Comparison of ENCODE assay signal across 20 mouse cellular contexts in genomic region chr4:118236871-118237270, GRCm38 (mm10). TPM values are rescaled to one million over a fixed set of nuclear protein-coding genes. Genes with fewer than 3 reads are reported as not detected.
DNase-seq lines count a peak whose midpoint lies in the region; ATAC-seq and TF ChIP-seq lines count a peak whose summit lies in the region.
"Had no signal": no experiment of that assay in that cellular context is flagged by ENCODE, and none has a peak within 500 bp of the region (broad histone marks: within the 10 kb centered on the region; RNA-seq: fewer than 3 reads in every experiment).

No protein-coding gene starts in this region.

- no peak overlapping the region for H3K4me2 ChIP-seq in forebrain, embryonic 14.5 days (ENCODE audit: low read length)
- H3K4me2 ChIP-seq: forebrain, embryonic 13.5 days; heart, embryonic 13.5 days had no signal

- H3K36me3 ChIP-seq in kidney, adult 2 months (ENCODE audit: control insufficient read depth, insufficient read depth, low read length), result no peaks in the 10 kb centered on the region
- H3K36me3 ChIP-seq in forebrain, embryonic 14.5 days (ENCODE audit: control insufficient read depth, insufficient read depth, low read length), result peaks cover 60% of the 10 kb centered on the region
- H3K36me3 ChIP-seq: G1E had no signal

- DNase-seq in kidney, adult 2 months, result peak; percentile 47
- no peak for DNase-seq in kidney, postnatal 4 days
- DNase-seq in Muller cell, postnatal 12 days (ENCODE audit: inconsistent ontology term), result peak; percentile 94
- peak; percentile 57 for DNase-seq in ZHBTc4 (ENCODE audit: low read depth, low spot score)
- DNase-seq in cerebellum, adult 2 months, result no peak
- DNase-seq in forebrain, embryonic 14.5 days (ENCODE audit: low spot score), result no peak
- DNase-seq: adrenal gland, adult 8-10 months; B cell, adult 2 months; cerebellum, adult 18-20 months; cerebellum, postnatal 10 days; heart, adult 11 months; heart, postnatal 36 days had no signal

- no peak overlapping the region for H3K4me3 ChIP-seq in kidney, adult 2 months (ENCODE audit: insufficient read depth, low read depth, low read length)
- no peak overlapping the region for H3K4me3 ChIP-seq in cerebellum, adult 2 months (replicated peaks; ENCODE audit: insufficient read depth, low read depth, low read length)
- H3K4me3 ChIP-seq in forebrain, embryonic 14.5 days (ENCODE audit: low read depth, low read length), result no peak overlapping the region
- H3K4me3 ChIP-seq: embryonic facial prominence, embryonic 10.5 days; forebrain, embryonic 13.5 days; heart, embryonic 13.5 days had no signal

- H3K9ac ChIP-seq in forebrain, embryonic 14.5 days (ENCODE audit: low read length), result no peak overlapping the region
- H3K9ac ChIP-seq: forebrain, embryonic 13.5 days; heart, embryonic 13.5 days had no signal

- no peaks in the 10 kb centered on the region for H3K27me3 ChIP-seq in kidney, adult 2 months (replicated peaks; ENCODE audit: control insufficient read depth, insufficient read depth, low read length)
- H3K27me3 ChIP-seq in cerebellum, adult 2 months (ENCODE audit: control insufficient read depth, insufficient read depth, low read length), result no peaks in the 10 kb centered on the region
- H3K27me3 ChIP-seq in forebrain, embryonic 14.5 days (replicated peaks; ENCODE audit: control insufficient read depth, insufficient read depth, low read length), result no peaks in the 10 kb centered on the region
- H3K27me3 ChIP-seq: forebrain, embryonic 13.5 days; heart, embryonic 13.5 days had no signal

- H3K4me1 ChIP-seq in kidney, adult 2 months (ENCODE audit: control insufficient read depth, insufficient read depth, low read length), result peaks cover 29% of the 10 kb centered on the region
- H3K4me1 ChIP-seq in cerebellum, adult 2 months (ENCODE audit: control insufficient read depth, insufficient read depth, low read length), result no peaks in the 10 kb centered on the region
- no peaks in the 10 kb centered on the region for H3K4me1 ChIP-seq in forebrain, embryonic 14.5 days (ENCODE audit: control insufficient read depth, insufficient read depth, low read length)
- H3K4me1 ChIP-seq: forebrain, embryonic 13.5 days had no signal

- ATAC-seq in forebrain, embryonic 14.5 days, result no peak
- ATAC-seq: CD4-positive, CD25-positive, alpha-beta regulatory T cell, adult 4 months; forebrain, embryonic 13.5 days; hindbrain, embryonic 16.5 days; inflammation-experienced regulatory T-cells, adult 6 months; intestine, postnatal 0 days had no signal

- WGBS in kidney, adult 2 months, result 58% methylated on average over 9 of the region's 9 CpGs
- 70% methylated on average over 9 of the region's 9 CpGs for WGBS in cerebellum, adult 2 months
- WGBS in forebrain, embryonic 14.5 days, result 60% methylated on average over 9 of the region's 9 CpGs

- no peak overlapping the region for H3K27ac ChIP-seq in kidney, adult 2 months (ENCODE audit: insufficient read depth, low read depth, low read length)
- no peak overlapping the region for H3K27ac ChIP-seq in cerebellum, adult 2 months (ENCODE audit: insufficient read depth, low read length)
- no peak overlapping the region for H3K27ac ChIP-seq in forebrain, embryonic 14.5 days (ENCODE audit: low read depth, low read length)
- H3K27ac ChIP-seq: embryonic facial prominence, embryonic 10.5 days; forebrain, embryonic 13.5 days; heart, embryonic 13.5 days had no signal

- TF ChIP-seq CTCF in kidney, adult 2 months (conservative IDR thresholded peaks at IDR 0.05; ENCODE audit: insufficient read depth, insufficient read length, low read depth, low read length), result no peak
- TF ChIP-seq CTCF in cerebellum, adult 2 months (IDR thresholded peaks at IDR 0.05; ENCODE audit: borderline replicate concordance, insufficient read depth, low read depth, low read length), result no peak

- TF ChIP-seq POLR2A in kidney, adult 2 months (IDR thresholded peaks at IDR 0.05; ENCODE audit: low read depth, low read length), result no peak
- no peak for TF ChIP-seq POLR2A in cerebellum, adult 2 months (IDR thresholded peaks at IDR 0.05; ENCODE audit: borderline replicate concordance, insufficient read depth, low read length)

- H3K9me3 ChIP-seq in forebrain, embryonic 14.5 days (replicated peaks; ENCODE audit: control insufficient read depth, low read length), result no peaks in the 10 kb centered on the region
- H3K9me3 ChIP-seq: embryonic facial prominence, embryonic 10.5 days; forebrain, embryonic 13.5 days; G1E; heart, embryonic 13.5 days had no signal

RNA-seq across cellular contexts. Expression of gene Ptprf, which starts 54.3 kb away (rescaled TPM):
- polyA plus RNA-seq in kidney, adult 2 months (2012; rRNA removed), result 89.9 and 114 TPM in 2 replicates
- 24.5 and 26.9 TPM in 2 replicates for polyA plus RNA-seq in cerebellum, adult 2 months (2012; rRNA removed)
- 42.0 and 50.2 TPM in 2 replicates for polyA plus RNA-seq in forebrain, embryonic 14.5 days (2014; fragmentation: Nextera tagmentation; extraction: Ambion mirVana)
- polyA plus RNA-seq: G1E had no signal

RNA-seq across cellular contexts. Expression of gene Kdm4a, which starts 57.0 kb away (rescaled TPM):
- polyA plus RNA-seq in kidney, adult 2 months (2012; rRNA removed), result 31.9 and 34.0 TPM in 2 replicates
- polyA plus RNA-seq in cerebellum, adult 2 months (2012; rRNA removed), result 46.3 and 50.0 TPM in 2 replicates
- polyA plus RNA-seq in forebrain, embryonic 14.5 days (2014; fragmentation: Nextera tagmentation; extraction: Ambion mirVana), result 51.4 and 66.7 TPM in 2 replicates

Comparison
In these comparisons a context has a peak if more than half of its experiments do, and no peak if none do; other contexts are left out.
1. DNase-seq: peak in kidney, adult 2 months (single experiment), Muller cell, postnatal 12 days (single experiment) and ZHBTc4 (single experiment); none in kidney, postnatal 4 days (0 of 2), cerebellum, adult 2 months (0 of 2) and forebrain, embryonic 14.5 days (single experiment).